Mouse (Mus musculus): ENCODE data around the gene Slfnl1. TPM values are rescaled to one million over a fixed set of nuclear protein-coding genes. Genes with fewer than 3 reads are reported as not detected.

Slfnl1 gene
- not detected in 2 replicates for polyA plus RNA-seq (2015; fragmentation: Nextera tagmentation; extraction: Ambion mirVana)

DNA sequence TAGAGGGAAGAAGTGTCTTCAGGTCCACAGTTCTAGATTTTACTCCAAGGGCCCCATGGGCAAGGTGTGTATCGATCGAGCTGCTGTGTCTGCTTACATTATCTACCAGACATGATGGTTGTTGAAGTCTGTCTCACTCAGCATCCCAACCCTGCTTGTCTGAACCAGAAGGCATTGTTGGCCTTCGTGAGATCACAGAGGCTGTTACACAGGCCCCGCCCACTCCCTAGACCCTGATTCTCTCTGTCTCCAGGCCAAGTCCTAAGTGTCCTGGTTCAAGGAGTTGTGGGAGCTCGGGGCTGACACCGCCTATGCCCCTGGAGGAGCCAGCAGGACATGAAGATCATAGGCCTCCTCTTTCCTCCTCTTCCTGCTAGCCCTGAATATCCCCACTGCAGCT is at the start of gene Slfnl1:
Slfnl1 (plus strand) TSS at position 246 of the 400 bp plus-strand sequence.
- Histone ChIP-seq H3K4me2 (no peak within 1 kb of the TSS), H3K27ac (replicated peaks) (no peak within 1 kb of the TSS), H3K4me1 (replicated peaks) (no peaks in the 10 kb centered on the region), H3K4me3 (replicated peaks) (no peak within 1 kb of the TSS), H3K9ac (no peak within 1 kb of the TSS), H3K9me3 (replicated peaks) (no peaks in the 10 kb centered on the region), H3K36me3 (replicated peaks) (peaks cover 28% of the 10 kb centered on the region), H3K27me3 (no peaks in the 10 kb centered on the region)
- ATAC-seq (ENCODE audit: insufficient read depth) = no peak
- WGBS (ENCODE audit: insufficient replicate concordance) = 64% methylated on average over 6 of the region's 6 CpGs

DNA sequence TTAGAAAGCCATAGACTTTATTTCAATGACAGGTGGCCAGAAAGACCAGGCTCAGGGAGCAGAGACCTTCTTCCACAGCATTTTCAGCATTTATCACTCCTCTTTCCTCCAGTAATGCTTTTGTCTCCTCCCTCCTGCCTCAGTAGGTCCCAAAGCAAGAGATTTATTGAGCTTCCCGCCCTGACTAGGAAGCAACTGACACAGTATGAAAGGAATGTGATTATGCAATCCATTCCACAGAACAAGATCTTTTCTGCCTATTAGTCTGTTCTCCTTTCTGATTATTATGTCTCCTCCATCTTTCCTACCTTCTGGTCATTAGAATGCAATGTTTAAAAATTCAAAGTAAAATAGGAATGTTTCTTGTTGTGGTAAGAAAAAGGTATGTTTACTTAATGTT is 44.3 kb upstream of the Slfnl1 start:
- H3K4me2 ChIP-seq = no peak overlapping the region
- no peak overlapping the region for H3K27ac ChIP-seq (replicated peaks)
- WGBS (ENCODE audit: insufficient replicate concordance) = 51% methylated on average over 1 of the region's 1 CpGs
- no peaks in the 10 kb centered on the region for H3K4me1 ChIP-seq (replicated peaks)
- H3K9ac ChIP-seq = no peak overlapping the region
- no peaks in the 10 kb centered on the region for H3K27me3 ChIP-seq
- ATAC-seq (ENCODE audit: insufficient read depth) = no peak
- peaks cover 15% of the 10 kb centered on the region for H3K36me3 ChIP-seq (replicated peaks)
- no peaks in the 10 kb centered on the region for H3K9me3 ChIP-seq (replicated peaks)
- no peak overlapping the region for H3K4me3 ChIP-seq (replicated peaks)

DNA sequence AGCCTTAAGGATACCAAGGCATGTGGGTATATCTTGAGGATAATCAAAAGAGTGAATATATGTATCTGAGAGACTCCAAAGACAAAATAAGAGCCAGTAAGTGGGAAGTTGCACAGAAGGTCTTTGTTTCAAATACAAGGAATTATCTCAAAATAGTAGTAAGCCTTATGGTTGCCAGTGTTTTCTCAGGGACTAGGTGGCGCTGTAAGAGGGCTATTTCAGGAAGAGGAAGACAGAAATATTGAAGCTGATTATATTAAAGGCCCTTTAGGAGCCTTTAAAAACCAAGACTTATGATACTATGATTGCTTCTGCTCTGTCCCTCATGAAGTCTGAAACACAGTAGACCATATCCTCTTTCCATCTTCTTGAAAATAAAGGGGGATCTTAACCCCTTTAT is 25.1 kb upstream of the Slfnl1 start:
- H3K27ac ChIP-seq (replicated peaks) = no peak overlapping the region
- no peaks in the 10 kb centered on the region for H3K4me1 ChIP-seq (replicated peaks)
- H3K4me3 ChIP-seq (replicated peaks) = no peak overlapping the region
- 77% methylated on average over 1 of the region's 1 CpGs for WGBS (ENCODE audit: insufficient replicate concordance)
- H3K36me3 ChIP-seq (replicated peaks) = peaks cover 34% of the 10 kb centered on the region
- no peak overlapping the region for H3K9ac ChIP-seq
- no peak overlapping the region for H3K4me2 ChIP-seq
- H3K9me3 ChIP-seq (replicated peaks) = no peaks in the 10 kb centered on the region
- no peak for ATAC-seq (ENCODE audit: insufficient read depth)
- no peaks in the 10 kb centered on the region for H3K27me3 ChIP-seq

DNA sequence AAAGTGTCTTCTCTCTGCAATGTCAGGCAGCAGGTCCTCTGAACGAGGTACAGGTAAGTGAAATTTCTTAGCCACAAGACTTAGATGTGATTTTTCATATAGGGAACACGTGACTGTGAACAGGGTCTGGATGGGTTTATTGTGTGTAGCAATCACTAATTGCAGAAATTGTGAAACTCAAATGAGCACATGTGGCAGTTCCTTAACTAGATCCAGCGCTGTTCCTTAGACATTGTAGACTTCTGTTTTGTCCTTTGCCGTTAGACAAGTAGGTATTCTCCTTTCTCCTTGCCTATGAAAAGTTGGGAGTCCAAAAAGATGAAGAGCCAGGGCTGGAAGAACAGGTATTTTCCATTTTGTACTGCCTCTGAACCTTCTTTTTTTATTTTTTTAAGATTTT is 20.8 kb upstream of the Slfnl1 start:
- no peak overlapping the region for H3K27ac ChIP-seq (replicated peaks)
- peaks cover 36% of the 10 kb centered on the region for H3K36me3 ChIP-seq (replicated peaks)
- ATAC-seq (ENCODE audit: insufficient read depth) = no peak
- 73% methylated on average over 4 of the region's 4 CpGs for WGBS (ENCODE audit: insufficient replicate concordance)
- H3K4me2 ChIP-seq = no peak overlapping the region
- no peak overlapping the region for H3K9ac ChIP-seq
- no peaks in the 10 kb centered on the region for H3K9me3 ChIP-seq (replicated peaks)
- no peaks in the 10 kb centered on the region for H3K4me1 ChIP-seq (replicated peaks)
- no peaks in the 10 kb centered on the region for H3K27me3 ChIP-seq
- H3K4me3 ChIP-seq (replicated peaks) = no peak overlapping the region

DNA sequence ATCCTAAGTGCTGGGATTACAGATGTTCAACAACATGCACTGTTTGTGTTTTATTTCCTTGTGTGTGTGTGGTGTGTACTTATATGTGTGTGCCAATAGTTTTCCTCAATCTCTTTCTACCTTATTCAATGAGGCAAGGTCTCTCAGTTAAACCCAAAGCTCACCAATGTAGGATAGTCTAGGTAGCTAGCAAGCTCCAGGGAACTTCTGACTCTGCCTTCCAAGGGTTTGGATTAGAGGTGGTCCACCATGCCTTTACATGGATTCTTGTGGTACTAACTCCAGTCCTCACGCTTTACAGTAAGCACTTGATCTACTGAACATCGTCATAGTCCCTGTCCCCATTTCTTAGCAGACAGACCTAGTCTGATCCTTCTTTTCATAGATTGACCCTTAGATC is 17.7 kb upstream of the Slfnl1 start:
- Histone ChIP-seq H3K27me3 (no peaks in the 10 kb centered on the region), H3K9me3 (replicated peaks) (no peaks in the 10 kb centered on the region), H3K36me3 (replicated peaks) (peaks cover 44% of the 10 kb centered on the region), H3K4me2 (no peak overlapping the region), H3K27ac (replicated peaks) (no peak overlapping the region), H3K4me3 (replicated peaks) (no peak overlapping the region), H3K4me1 (replicated peaks) (no peaks in the 10 kb centered on the region), H3K9ac (no peak overlapping the region)
- no peak for ATAC-seq (ENCODE audit: insufficient read depth)
- 84% methylated on average over 2 of the region's 2 CpGs for WGBS (ENCODE audit: insufficient replicate concordance)

DNA sequence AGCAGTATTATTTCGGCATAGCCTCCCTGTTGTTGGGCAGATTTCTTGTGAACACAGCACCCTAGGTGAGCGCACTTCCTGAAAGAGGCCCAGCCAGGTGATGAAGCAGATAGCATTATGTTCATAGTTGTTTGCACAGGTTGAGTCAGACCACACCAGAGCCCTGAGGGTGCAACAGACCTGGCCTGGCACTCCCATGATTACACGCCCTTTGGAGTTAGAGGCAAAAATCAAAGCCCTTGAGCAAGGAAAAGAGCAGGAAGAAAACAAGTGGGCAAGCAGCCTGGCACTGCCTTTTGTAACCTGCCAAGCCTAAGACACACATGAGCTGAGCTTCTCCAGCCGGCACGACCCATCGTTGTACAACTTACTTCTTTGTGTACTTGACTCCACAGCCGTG is 15.5 kb upstream of the Slfnl1 start:
- no peaks in the 10 kb centered on the region for H3K4me1 ChIP-seq (replicated peaks)
- H3K9me3 ChIP-seq (replicated peaks) = no peaks in the 10 kb centered on the region
- no peak overlapping the region for H3K27ac ChIP-seq (replicated peaks)
- H3K4me2 ChIP-seq = no peak overlapping the region
- peaks cover 32% of the 10 kb centered on the region for H3K36me3 ChIP-seq (replicated peaks)
- no peak overlapping the region for H3K4me3 ChIP-seq (replicated peaks)
- no peaks in the 10 kb centered on the region for H3K27me3 ChIP-seq
- ATAC-seq (ENCODE audit: insufficient read depth) = no peak
- H3K9ac ChIP-seq = no peak overlapping the region
- 81% methylated on average over 7 of the region's 7 CpGs for WGBS (ENCODE audit: insufficient replicate concordance)

DNA sequence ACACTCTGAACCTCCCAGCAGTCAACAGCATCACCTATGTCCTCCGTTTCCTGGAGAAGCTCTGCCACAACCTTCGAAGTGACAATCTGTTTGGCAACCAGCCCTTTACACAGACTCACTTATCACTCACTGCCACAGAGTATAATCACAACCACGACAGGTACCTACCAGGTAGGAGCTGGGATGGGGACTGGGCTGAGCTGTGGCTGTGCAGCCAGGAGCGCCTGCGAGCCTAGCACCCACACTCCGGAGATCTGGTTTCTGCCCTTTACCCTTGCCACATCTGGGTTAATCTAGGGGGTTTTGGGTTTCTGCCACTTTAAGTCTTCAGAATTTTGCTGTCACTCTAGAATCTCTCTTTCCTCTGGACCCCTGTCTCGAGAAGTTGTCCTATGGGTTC is 15.1 kb upstream of the Slfnl1 start:
- Histone ChIP-seq H3K4me1 (replicated peaks) (no peaks in the 10 kb centered on the region), H3K9me3 (replicated peaks) (no peaks in the 10 kb centered on the region), H3K4me3 (replicated peaks) (no peak overlapping the region), H3K9ac (no peak overlapping the region), H3K27me3 (no peaks in the 10 kb centered on the region), H3K36me3 (replicated peaks) (peaks cover 36% of the 10 kb centered on the region), H3K4me2 (no peak overlapping the region), H3K27ac (replicated peaks) (no peak overlapping the region)
- WGBS (ENCODE audit: insufficient replicate concordance) = 70% methylated on average over 7 of the region's 7 CpGs
- ATAC-seq (ENCODE audit: insufficient read depth) = no peak

DNA sequence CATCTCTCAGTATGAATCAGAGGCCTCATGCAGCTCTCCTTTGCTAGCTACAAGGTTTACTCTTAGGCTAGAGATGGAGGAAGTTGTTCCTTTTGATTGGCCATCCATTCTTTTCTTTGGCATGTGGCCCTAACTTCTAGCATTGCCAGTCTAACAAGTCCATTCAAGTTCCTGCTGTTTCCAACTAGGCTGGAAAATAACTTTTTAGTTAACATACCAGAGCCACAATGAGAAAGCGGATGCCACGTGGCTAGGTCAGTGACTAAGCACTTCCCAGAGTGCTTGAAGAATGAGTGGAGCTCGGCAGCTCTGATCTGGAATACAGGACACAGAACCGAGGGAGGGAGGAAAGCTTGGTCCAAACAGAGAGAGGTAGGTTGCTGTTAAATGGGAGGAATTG is 14.7 kb upstream of the Slfnl1 start:
- no peak overlapping the region for H3K4me3 ChIP-seq (replicated peaks)
- H3K9me3 ChIP-seq (replicated peaks) = no peaks in the 10 kb centered on the region
- no peak for ATAC-seq (ENCODE audit: insufficient read depth)
- 66% methylated on average over 4 of the region's 4 CpGs for WGBS (ENCODE audit: insufficient replicate concordance)
- H3K27ac ChIP-seq (replicated peaks) = no peak overlapping the region
- no peaks in the 10 kb centered on the region for H3K27me3 ChIP-seq
- H3K4me1 ChIP-seq (replicated peaks) = no peaks in the 10 kb centered on the region
- H3K4me2 ChIP-seq = no peak overlapping the region
- no peak overlapping the region for H3K9ac ChIP-seq
- peaks cover 40% of the 10 kb centered on the region for H3K36me3 ChIP-seq (replicated peaks)

DNA sequence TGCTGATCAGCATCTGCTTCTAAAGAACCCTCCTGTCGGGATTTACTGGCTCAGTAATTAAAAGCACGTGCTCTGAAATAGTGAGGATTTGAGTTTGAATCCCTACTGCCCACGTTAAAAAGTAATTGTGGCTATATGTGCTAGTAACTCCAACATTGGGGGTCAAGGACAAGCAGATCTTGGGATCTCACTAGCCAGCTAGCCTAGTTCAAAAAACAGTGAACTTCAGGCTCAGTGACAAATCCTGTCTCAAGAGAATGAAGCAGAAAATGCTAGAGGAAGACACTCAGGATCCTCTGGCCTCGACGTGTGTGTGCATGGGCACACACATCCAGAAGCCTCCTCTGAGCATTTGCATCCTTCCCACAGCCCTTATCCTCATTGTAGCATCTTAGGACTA is 10.3 kb upstream of the Slfnl1 start:
- Histone ChIP-seq H3K4me1 (replicated peaks) (no peaks in the 10 kb centered on the region), H3K36me3 (replicated peaks) (peaks cover 61% of the 10 kb centered on the region), H3K4me2 (no peak overlapping the region), H3K9ac (no peak overlapping the region), H3K9me3 (replicated peaks) (no peaks in the 10 kb centered on the region), H3K4me3 (replicated peaks) (no peak overlapping the region), H3K27me3 (no peaks in the 10 kb centered on the region), H3K27ac (replicated peaks) (no peak overlapping the region)
- ATAC-seq (ENCODE audit: insufficient read depth) = no peak
- WGBS (ENCODE audit: insufficient replicate concordance) = 77% methylated on average over 5 of the region's 5 CpGs

DNA sequence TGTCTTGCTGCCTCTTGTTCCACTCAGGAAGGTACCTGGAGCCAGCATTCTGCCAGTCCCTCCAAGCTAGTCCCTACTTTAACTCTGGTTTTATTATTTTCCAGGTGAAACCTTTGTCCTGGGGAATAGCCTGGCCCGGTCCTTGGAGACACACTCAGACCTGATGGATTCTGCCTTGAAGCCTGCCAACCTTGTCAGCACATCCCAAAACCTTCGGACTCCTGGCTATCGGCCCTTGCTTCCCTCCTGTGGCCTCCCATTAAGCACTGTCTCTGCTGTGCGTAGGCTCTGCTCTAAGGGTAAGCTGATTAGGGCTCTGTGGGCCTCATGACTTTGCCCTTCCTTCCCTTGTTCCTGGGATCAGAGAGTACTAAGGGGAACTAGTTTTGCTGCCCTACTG is 9.7 kb upstream of the Slfnl1 start:
- no peak overlapping the region for H3K4me3 ChIP-seq (replicated peaks)
- no peaks in the 10 kb centered on the region for H3K9me3 ChIP-seq (replicated peaks)
- H3K4me2 ChIP-seq = no peak overlapping the region
- H3K27ac ChIP-seq (replicated peaks) = no peak overlapping the region
- no peak overlapping the region for H3K9ac ChIP-seq
- no peaks in the 10 kb centered on the region for H3K27me3 ChIP-seq
- H3K36me3 ChIP-seq (replicated peaks) = peaks cover 57% of the 10 kb centered on the region
- ATAC-seq (ENCODE audit: insufficient read depth) = no peak
- 72% methylated on average over 4 of the region's 4 CpGs for WGBS (ENCODE audit: insufficient replicate concordance)
- no peaks in the 10 kb centered on the region for H3K4me1 ChIP-seq (replicated peaks)

DNA sequence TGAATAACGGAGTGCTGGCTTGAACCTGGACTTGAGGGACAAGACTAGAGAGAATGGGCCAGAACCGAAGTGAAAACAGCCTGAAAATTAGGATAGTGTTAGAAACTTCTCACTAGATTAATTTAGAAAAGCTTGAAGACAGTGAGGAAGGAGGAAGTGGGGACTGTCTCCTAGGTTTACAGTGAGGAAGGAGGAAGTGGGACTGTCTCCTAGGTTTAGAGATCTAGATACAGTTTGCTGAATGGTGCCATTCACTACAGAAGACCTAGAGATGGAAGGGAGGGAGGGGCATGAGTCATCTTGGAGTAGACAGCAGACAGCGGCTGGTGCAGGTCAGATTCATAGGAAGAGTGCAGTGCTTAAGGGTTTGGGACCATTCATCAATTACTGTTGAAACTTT is 8.9 kb upstream of the Slfnl1 start:
- Histone ChIP-seq H3K36me3 (replicated peaks) (peaks cover 56% of the 10 kb centered on the region), H3K4me2 (no peak overlapping the region)

DNA sequence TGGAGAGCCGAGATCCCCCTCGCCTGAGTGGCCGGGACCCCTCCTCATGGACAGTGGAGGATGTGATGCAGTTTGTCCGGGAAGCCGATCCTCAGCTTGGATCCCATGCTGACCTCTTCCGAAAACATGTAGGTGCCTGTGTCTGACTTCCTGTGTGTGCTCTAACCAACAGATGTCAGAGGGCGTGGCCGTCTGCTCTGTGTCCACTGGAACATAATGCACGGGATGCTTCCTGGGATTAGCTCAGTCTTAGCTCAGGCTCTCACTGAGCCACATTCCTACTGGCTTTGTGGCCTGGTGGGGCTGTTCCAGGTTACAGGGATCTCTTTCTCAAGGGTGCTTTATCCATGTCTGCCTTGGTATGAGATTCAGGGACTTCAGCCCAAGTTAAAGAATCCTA is 3.9 kb upstream of the Slfnl1 start:
- no peaks in the 10 kb centered on the region for H3K4me1 ChIP-seq (replicated peaks)
- H3K27me3 ChIP-seq = no peaks in the 10 kb centered on the region
- H3K4me3 ChIP-seq (replicated peaks) = no peak overlapping the region
- 85% methylated on average over 9 of the region's 9 CpGs for WGBS (ENCODE audit: insufficient replicate concordance)
- H3K9me3 ChIP-seq (replicated peaks) = no peaks in the 10 kb centered on the region
- no peak overlapping the region for H3K27ac ChIP-seq (replicated peaks)
- no peak for ATAC-seq (ENCODE audit: insufficient read depth)
- no peak overlapping the region for H3K9ac ChIP-seq
- peaks cover 55% of the 10 kb centered on the region for H3K36me3 ChIP-seq (replicated peaks)
- H3K4me2 ChIP-seq = no peak overlapping the region

More for the DNA sequence above, 8.9 kb upstream of the Slfnl1 start:
- Histone ChIP-seq H3K27me3 (no peaks in the 10 kb centered on the region), H3K9ac (no peak overlapping the region), H3K4me3 (replicated peaks) (no peak overlapping the region), H3K4me1 (replicated peaks) (no peaks in the 10 kb centered on the region), H3K27ac (replicated peaks) (no peak overlapping the region), H3K9me3 (replicated peaks) (no peaks in the 10 kb centered on the region)
- ATAC-seq (ENCODE audit: insufficient read depth) = no peak
- 69% methylated on average over 3 of the region's 3 CpGs for WGBS (ENCODE audit: insufficient replicate concordance)
